Mouse (Mus musculus): Measurements from ENCODE around the gene Rcl1. TPM values are rescaled to one million over a fixed set of nuclear protein-coding genes. Genes with fewer than 3 reads are reported as not detected.

Rcl1 gene
- polyA plus RNA-seq, 1 experiment from 2014 or later = 22.0 TPM

DNA sequence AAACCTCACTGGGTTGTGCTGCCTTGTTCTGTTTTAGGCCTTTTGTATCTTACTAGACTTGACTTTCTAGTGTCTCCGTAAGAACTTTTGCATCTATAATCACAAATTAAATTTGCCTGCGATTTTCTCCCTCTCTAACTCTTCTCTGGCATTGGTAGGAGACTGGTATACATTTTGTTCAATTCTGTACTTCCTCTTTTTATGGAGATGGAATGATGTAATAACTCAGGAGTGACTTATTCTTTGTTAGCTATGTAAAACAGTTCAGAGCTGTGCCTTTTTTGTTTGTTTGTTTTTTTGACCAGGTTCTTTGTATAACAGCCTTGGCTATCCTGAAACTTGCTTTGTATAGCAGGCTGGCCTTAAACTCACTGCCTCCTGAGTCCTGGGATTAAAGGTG lies 87.7 kb downstream of the Rcl1 start:
- Histone ChIP-seq H3K27me3 (replicated peaks) (no peaks in the 10 kb centered on the region), H3K9me3 (no peaks in the 10 kb centered on the region; the same call in 1 of the 2 replicates), H3K4me1 (peaks cover 6% of the 10 kb centered on the region; the same call in 1 of the 2 replicates), H3K4me3 (no peak overlapping the region), H3K27ac (replicated peaks) (no peak overlapping the region), H3K9ac (no peak overlapping the region), H3K4me2 (no peak overlapping the region), H3K36me3 (no peaks in the 10 kb centered on the region)
- 81% methylated on average over 2 of the region's 2 CpGs for WGBS
- no peak for ATAC-seq (ENCODE audit: extremely low read depth, insufficient number of reproducible peaks, low FRiP score, low TSS enrichment)

MicroRNA genes within 50 kb of the gene (microRNA counts, 519-probe panel; counts per million panel counts)
- microRNA mmu-miR-101b = 3,534 counts per million, percentile 70 among the panel's probes with 10 or more counts

Small RNA genes within 50 kb of the gene (microRNA-seq; reads per million reads assigned to microRNA genes)
- 1,874 reads per million, percentile 84 among the genes with 10 or more reads in this experiment for gene Mir101b

Other genes with a start within 250 kb of the Rcl1 start
- 6.0 and 6.4 TPM in 2 replicates for gene Plpp6, start 137.4 kb upstream of the Rcl1 start, polyA plus RNA-seq (2015; fragmentation: Nextera tagmentation; extraction: Ambion mirVana)
- gene 4430402I18Rik, start 133.6 kb upstream of the Rcl1 start, polyA plus RNA-seq (2015; fragmentation: Nextera tagmentation; extraction: Ambion mirVana) = 5.3 and 6.8 TPM in 2 replicates
- gene Cdc37l1, start 111.0 kb upstream of the Rcl1 start, polyA plus RNA-seq (2015; fragmentation: Nextera tagmentation; extraction: Ambion mirVana) = 27.3 and 30.6 TPM in 2 replicates
- 69.3 and 69.8 TPM in 2 replicates for gene Ak3, start 53.4 kb upstream of the Rcl1 start, polyA plus RNA-seq (2015; fragmentation: Nextera tagmentation; extraction: Ambion mirVana)
- gene Jak2, start 150.5 kb downstream of the Rcl1 start, polyA plus RNA-seq (2015; fragmentation: Nextera tagmentation; extraction: Ambion mirVana) = 5.3 and 5.5 TPM in 2 replicates
- gene Insl6, start 224.0 kb downstream of the Rcl1 start, polyA plus RNA-seq (2015; fragmentation: Nextera tagmentation; extraction: Ambion mirVana) = 2.9 and 5.0 TPM in 2 replicates
- gene Rln1, start 233.3 kb downstream of the Rcl1 start, polyA plus RNA-seq (2015; fragmentation: Nextera tagmentation; extraction: Ambion mirVana) = 0.33 TPM in 1 of 2 replicates, not detected in the other